ENCODE assay signal across 19 mouse cellular contexts in the genomic region with DNA sequence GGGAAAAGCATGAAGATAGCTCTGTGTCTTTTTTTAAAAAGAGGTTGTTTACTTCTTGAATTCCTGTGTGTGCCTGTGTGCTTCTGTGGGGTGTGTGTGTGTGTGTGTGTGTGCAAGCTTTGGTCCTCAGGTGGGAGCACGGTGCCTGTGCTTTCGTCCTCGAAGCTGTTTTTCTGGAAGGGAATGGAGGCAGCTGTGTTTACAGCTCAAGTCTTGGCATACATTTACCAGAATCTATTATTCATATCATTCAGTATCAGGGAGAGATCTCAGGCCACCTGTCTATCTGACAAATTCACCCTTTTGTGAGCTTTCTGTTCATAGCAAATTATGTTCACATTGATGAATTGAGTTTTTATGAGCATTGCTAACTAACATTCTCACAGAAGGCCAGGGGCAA.
DNase-seq lines count a peak whose midpoint lies in the region; ATAC-seq and TF ChIP-seq lines count a peak whose summit lies in the region.
"Had no signal": no experiment of that assay in that cellular context is flagged by ENCODE, and none has a peak within 500 bp of the region (broad histone marks: within the 10 kb centered on the region; RNA-seq: fewer than 3 reads in every experiment).

No protein-coding gene starts in this region.

- H3K4me3 ChIP-seq in forebrain, embryonic 13.5 days, result no peak overlapping the region
- no peak overlapping the region for H3K4me3 ChIP-seq in forebrain, embryonic 10.5 days
- no peak overlapping the region for H3K4me3 ChIP-seq in layer of hippocampus, adult 2 months
- no peak overlapping the region for H3K4me3 ChIP-seq in forebrain, postnatal 0 days (ENCODE audit: low read depth, low read length)
- H3K4me3 ChIP-seq: embryonic facial prominence, embryonic 13.5 days; heart, embryonic 10.5 days; intestine, embryonic 15.5 days had no signal

- peak; percentile 84 for ATAC-seq in forebrain, embryonic 13.5 days
- peak; percentile 63 for ATAC-seq in forebrain, postnatal 0 days
- ATAC-seq: intestine, embryonic 15.5 days had no signal

- H3K4me1 ChIP-seq in forebrain, embryonic 13.5 days, result peaks cover 10% of the 10 kb centered on the region
- H3K4me1 ChIP-seq in forebrain, embryonic 10.5 days, result peaks cover 4% of the 10 kb centered on the region; the same call in 1 of the 2 replicates
- peaks cover 8% of the 10 kb centered on the region; the same call in 1 of the 2 replicates for H3K4me1 ChIP-seq in forebrain, postnatal 0 days (ENCODE audit: insufficient read depth)
- H3K4me1 ChIP-seq: heart, embryonic 10.5 days; intestine, embryonic 15.5 days had no signal

- no peak for DNase-seq in forebrain, embryonic 10.5 days (ENCODE audit: extremely low spot score, low spot score)
- DNase-seq in layer of hippocampus, adult 2 months (ENCODE audit: low spot score in 2 of 2), result no peak
- no peak for DNase-seq in layer of hippocampus, adult 11-12 months (ENCODE audit: low spot score)
- DNase-seq in retina, embryonic 14.5 days (ENCODE audit: low spot score), result peak; percentile 13
- no peak for DNase-seq in retina, postnatal 1 day
- peak; percentile 64 for DNase-seq in forebrain, postnatal 0 days
- DNase-seq in kidney, postnatal 14 days, result no peak
- DNase-seq: adrenal gland, postnatal 10 days; cerebellum, adult 18-20 months; cerebellum, adult 9-11 months; cerebellum, postnatal 36 days; gastrocnemius, postnatal 10 days; heart, adult 18-20 months; heart, postnatal 10 days; heart, postnatal 4 days had no signal

- H3K4me2 ChIP-seq in forebrain, embryonic 13.5 days, result no peak overlapping the region
- no peak overlapping the region for H3K4me2 ChIP-seq in forebrain, postnatal 0 days (ENCODE audit: low read depth)
- H3K4me2 ChIP-seq: embryonic facial prominence, embryonic 13.5 days; intestine, embryonic 15.5 days had no signal

- peak overlapping the region; percentile 48 for H3K27ac ChIP-seq in forebrain, embryonic 13.5 days
- no peak overlapping the region for H3K27ac ChIP-seq in forebrain, embryonic 10.5 days
- H3K27ac ChIP-seq in layer of hippocampus, adult 2 months, result peak overlapping the region; percentile 63
- peak overlapping the region; percentile 72 for H3K27ac ChIP-seq in forebrain, postnatal 0 days (ENCODE audit: low read depth, low read length)
- H3K27ac ChIP-seq: embryonic facial prominence, embryonic 13.5 days; heart, embryonic 10.5 days; intestine, embryonic 15.5 days had no signal

- no peak for TF ChIP-seq CTCF in layer of hippocampus, adult 2 months (conservative IDR thresholded peaks at IDR 0.05)
- TF ChIP-seq CTCF in forebrain, postnatal 0 days (IDR thresholded peaks at IDR 0.05; ENCODE audit: low read depth), result no peak

- H3K9me3 ChIP-seq in forebrain, embryonic 13.5 days (replicated peaks), result no peaks in the 10 kb centered on the region
- no peaks in the 10 kb centered on the region for H3K9me3 ChIP-seq in forebrain, embryonic 10.5 days
- H3K9me3 ChIP-seq in forebrain, postnatal 0 days (ENCODE audit: low read length), result no peaks in the 10 kb centered on the region
- H3K9me3 ChIP-seq: embryonic facial prominence, embryonic 13.5 days; heart, embryonic 10.5 days; intestine, embryonic 15.5 days had no signal

- 36% methylated on average over 3 of the region's 3 CpGs for WGBS in forebrain, embryonic 13.5 days
- WGBS in forebrain, embryonic 10.5 days, result 87% methylated on average over 3 of the region's 3 CpGs
- 21% methylated on average over 3 of the region's 3 CpGs for WGBS in forebrain, postnatal 0 days

- H3K36me3 ChIP-seq in forebrain, embryonic 13.5 days (ENCODE audit: poor library complexity, severe bottlenecking), result no peaks in the 10 kb centered on the region
- no peaks in the 10 kb centered on the region for H3K36me3 ChIP-seq in forebrain, embryonic 10.5 days (replicated peaks)
- H3K36me3 ChIP-seq in forebrain, postnatal 0 days (ENCODE audit: insufficient read depth), result no peaks in the 10 kb centered on the region
- H3K36me3 ChIP-seq: embryonic facial prominence, embryonic 13.5 days; heart, embryonic 10.5 days; intestine, embryonic 15.5 days had no signal

- H3K9ac ChIP-seq in forebrain, embryonic 13.5 days, result no peak overlapping the region
- no peak overlapping the region for H3K9ac ChIP-seq in forebrain, postnatal 0 days
- H3K9ac ChIP-seq: embryonic facial prominence, embryonic 13.5 days; intestine, embryonic 15.5 days had no signal

- no peaks in the 10 kb centered on the region for H3K27me3 ChIP-seq in forebrain, embryonic 13.5 days
- no peaks in the 10 kb centered on the region for H3K27me3 ChIP-seq in forebrain, embryonic 10.5 days (ENCODE audit: poor library complexity, severe bottlenecking)
- H3K27me3 ChIP-seq in forebrain, postnatal 0 days (ENCODE audit: insufficient read depth, low read length), result no peaks in the 10 kb centered on the region
- H3K27me3 ChIP-seq: embryonic facial prominence, embryonic 13.5 days; intestine, embryonic 15.5 days had no signal

Comparison
In these comparisons a context has a peak if more than half of its experiments do, and no peak if none do; other contexts are left out.
1. DNase-seq: peak in retina, embryonic 14.5 days (single experiment) and forebrain, postnatal 0 days (single experiment); none in forebrain, embryonic 10.5 days (single experiment), layer of hippocampus, adult 2 months (0 of 2), layer of hippocampus, adult 11-12 months (single experiment), retina, postnatal 1 day (single experiment) and kidney, postnatal 14 days (single experiment).